Mouse (Mus musculus) layer of hippocampus, adult 9-11 months (tissue): Measurements from ENCODE around the gene Usp26.

Source experiments
- DNase-seq: peaks from one replicate; pipeline ENCODE4 v3.0.0; 2022

Usp26 gene

DNA sequence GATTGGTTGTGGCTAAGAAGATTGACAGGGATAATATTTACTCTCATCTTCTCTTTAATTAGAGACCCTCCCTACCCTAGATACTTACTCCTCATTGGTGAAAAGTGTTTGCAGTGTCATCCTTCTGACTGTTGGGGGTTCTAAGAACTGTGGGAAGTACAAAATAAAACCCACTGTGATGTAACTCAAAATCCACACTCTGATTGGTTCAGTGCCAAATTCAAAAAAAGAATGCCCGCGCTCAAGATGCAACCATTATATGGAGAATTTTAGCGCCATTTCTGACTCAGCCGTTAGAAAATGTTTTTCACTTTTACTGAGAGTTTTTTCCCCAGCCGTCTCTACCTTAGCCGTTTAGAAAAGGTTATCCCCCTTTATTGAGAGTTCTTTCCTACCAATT, at the start of gene Usp26:
Gene Usp26, minus strand, starts transcription at position 101 of the 400 bp plus-strand sequence.
- DNase-seq = no peak

DNA sequence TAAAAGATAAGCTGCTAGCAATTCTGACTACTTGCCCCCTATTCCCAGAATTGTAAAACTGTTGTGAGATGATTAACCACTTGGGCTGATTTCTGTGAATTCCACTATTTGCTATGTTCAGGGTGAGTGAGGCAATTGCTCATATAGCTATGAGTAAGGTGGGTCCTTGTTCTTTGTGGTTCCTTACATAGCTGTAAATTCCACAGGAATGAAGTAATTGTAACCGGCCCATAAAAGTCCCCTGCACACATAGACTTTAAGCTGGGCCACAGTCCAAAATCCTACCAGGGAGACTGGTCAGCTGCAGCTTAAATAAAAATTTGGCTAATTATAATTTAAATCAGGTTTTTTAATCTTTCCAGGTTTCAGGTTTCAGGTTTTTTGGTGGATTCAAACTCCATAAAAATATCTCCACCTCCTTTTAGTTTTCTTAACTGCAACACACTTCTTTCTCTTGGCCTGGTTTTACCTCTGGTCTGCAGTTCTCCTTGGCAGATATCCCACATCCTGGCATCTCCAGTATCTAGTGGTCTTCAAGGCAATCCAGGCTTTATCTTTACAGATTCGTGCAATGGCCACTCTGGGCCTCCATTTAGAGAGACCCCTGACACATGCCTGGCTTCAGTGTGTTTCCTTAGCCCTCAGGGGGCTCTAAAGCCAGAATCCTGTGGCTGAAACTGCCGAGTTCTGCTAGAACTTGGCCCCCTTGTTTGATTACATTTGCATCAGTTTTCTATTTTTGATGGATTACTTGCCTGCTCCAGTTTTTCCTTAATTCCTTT, 13.6 kb upstream of the Usp26 start:
- DNase-seq = no peak

DNA sequence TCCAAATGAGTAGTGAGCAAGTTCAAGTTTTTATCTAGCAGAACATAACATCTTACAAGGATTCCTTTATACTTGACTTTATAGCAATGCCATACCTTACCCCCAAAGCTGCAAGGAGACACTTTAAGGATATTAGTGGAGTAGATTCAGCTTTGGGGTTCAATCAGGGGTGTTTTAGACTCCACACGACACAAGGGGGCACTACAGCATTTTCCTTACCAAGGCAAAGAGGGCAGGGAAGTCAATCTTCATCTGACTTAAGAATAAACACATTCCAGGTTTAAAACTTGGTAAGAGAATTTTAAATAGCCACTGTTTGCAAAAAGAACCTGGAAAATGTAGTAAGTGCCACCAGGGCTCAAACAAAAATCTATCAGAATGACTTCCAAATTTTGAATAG, 33.6 kb downstream of the Usp26 start:
- no peak for DNase-seq

DNA sequence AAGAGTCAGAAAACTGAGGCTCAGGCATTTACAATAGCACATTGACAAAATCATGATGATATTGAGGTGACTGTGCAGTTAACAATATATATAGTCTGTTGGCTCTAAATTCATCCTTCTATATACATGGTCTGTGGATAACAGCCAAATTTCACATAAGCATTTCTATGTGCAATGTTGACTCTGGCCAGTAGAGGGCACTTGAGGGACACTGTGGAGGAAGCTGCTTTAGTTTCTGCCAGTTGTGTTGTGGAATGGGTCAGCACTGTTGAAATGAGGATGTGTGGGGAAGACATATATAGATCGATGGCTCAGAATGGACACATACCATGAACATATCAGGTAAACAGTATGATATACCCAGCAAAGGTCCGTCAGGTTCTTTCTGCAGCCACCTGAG, 64.6 kb downstream of the Usp26 start:
- DNase-seq = peak; percentile 5

DNA sequence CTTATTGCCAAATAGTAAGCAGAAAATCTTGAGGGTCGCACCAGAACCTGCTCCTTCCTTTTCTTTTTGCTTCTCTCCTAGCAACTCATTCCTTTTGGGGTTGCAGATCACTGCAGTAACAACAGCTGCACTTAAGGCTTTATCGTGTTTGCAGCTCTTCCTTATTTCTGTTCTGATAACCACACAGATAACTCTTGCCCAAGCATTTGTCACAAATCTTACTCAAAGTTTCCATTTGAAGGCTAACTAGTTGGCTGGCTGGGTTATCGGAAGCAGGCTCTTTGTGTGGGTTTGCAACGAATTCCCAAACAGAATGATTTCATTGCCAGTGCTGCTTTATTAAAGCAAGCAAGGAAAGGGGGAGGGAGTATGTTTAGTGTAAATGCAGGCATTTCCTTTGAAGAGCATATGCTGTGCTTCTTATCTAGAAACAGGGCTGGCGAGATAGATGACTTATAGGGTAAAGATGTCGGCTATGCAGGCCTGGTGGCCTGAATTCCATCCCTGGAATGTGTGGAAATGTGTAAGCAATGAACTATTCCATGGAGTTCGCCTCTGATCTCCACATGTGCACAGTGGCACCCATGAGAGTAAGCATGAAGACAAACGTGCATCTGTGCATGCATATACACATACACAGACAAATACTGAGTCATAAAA, 86.8 kb downstream of the Usp26 start:
- no peak for DNase-seq

DNA sequence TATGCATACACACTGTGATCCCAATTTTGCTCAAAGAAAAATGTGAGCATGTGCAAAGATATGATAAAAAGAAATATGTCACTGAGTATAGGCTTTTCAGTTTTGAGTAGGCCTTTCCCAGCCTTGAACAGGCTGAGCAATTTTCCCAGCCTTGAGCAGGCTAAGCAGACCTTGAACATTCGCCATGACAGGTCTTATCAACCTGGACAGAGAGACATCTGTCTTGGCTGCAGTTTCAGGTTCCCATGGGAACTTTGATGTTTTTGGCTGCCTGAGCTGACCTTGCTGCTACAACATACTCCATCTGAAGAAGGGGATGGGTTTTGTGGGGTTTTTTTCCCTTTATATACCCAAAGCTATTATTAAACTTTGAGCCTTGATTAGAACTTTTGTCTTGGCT, 88.0 kb downstream of the Usp26 start:
- no peak for DNase-seq
